Mouse (Mus musculus): ENCODE measurements around the gene Rsph6a. TPM values are rescaled to one million over a fixed set of nuclear protein-coding genes. Genes with fewer than 3 reads are reported as not detected.

Gene Rsph6a
- polyA plus RNA-seq, 1 experiment from 2014 or later = not detected

DNA sequence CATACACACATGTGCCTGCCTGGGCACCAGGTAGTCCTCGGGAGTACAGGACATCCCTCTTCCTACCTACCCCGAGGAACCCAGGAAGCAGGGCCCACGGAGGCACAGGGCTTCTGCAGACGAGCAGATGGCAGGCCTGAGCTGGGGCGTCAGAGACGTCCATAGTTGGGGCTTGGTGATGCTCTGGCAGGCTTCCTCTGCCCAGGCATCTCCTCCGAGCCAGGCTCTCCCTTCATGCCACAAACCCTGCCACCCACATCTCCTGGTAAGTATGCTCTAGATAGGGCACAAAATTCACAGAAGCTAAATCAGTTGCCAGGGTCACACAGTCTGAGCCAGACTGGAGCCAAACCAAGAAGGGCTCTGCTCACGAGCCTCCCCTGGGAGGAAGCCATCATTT lies 4.3 kb upstream of the Rsph6a start:
- H3K36me3 ChIP-seq = peaks cover 87% of the 10 kb centered on the region
- no peak overlapping the region for H3K9ac ChIP-seq
- H3K27ac ChIP-seq = no peak overlapping the region
- H3K27me3 ChIP-seq = no peaks in the 10 kb centered on the region
- no peak overlapping the region for H3K4me2 ChIP-seq
- 86% methylated on average over 8 of the region's 8 CpGs for WGBS
- H3K4me1 ChIP-seq = peaks cover 10% of the 10 kb centered on the region
- no peak for ATAC-seq (ENCODE audit: insufficient number of reproducible peaks, low FRiP score, low TSS enrichment, low read depth)
- no peaks in the 10 kb centered on the region for H3K9me3 ChIP-seq
- H3K4me3 ChIP-seq = no peak overlapping the region

GRCm38 (mm10) chr7:19051161-19051560 lies 3.3 kb upstream of the Rsph6a start:
- 70% methylated on average over 4 of the region's 4 CpGs for WGBS
- H3K27me3 ChIP-seq = no peaks in the 10 kb centered on the region
- peaks cover 80% of the 10 kb centered on the region for H3K36me3 ChIP-seq
- peaks cover 10% of the 10 kb centered on the region for H3K4me1 ChIP-seq
- H3K4me3 ChIP-seq = no peak overlapping the region
- H3K4me2 ChIP-seq = no peak overlapping the region
- ATAC-seq (ENCODE audit: insufficient number of reproducible peaks, low FRiP score, low TSS enrichment, low read depth) = no peak
- no peak overlapping the region for H3K9ac ChIP-seq
- no peak overlapping the region for H3K27ac ChIP-seq
- H3K9me3 ChIP-seq = no peaks in the 10 kb centered on the region

DNA sequence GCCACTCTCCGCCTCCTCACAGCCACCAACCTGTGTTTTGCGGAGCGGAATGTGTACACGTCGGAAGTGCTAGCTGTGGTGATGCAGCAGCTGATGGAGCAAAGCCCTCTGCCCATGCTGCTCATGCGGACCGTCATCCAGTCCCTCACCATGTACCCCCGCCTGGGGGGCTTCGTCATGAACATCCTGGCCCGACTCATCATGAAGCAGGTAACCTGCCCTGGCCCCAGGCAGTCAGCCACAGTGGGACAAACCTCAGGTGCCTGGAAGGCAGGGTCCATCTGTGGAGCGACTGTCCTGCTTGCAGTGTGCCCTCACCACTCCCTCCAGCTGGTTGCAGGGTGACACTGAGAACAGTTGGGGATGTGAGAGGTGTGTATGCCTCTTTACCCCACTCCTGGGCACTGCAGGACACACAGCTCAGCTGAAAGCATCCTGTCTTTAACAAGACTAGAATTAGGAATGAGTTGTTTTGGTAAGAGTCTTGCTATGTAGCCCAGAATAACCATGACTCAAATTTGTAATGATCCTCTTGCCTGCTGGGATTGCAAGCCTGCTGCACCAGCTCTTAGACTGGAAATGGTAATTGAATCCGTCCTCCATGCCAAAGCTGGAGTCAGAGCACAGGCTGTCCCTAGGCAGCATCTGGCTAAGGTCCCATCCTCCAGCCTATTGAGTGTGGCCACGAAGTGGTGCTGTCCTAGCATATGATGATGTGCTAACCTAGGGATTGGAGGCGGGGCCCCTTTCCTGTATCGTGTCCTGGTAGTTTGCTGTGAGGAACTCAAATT lies 1.9 kb upstream of the Rsph6a start:
- Histone ChIP-seq H3K4me2 (no peak overlapping the region), H3K27ac (no peak overlapping the region), H3K36me3 (peaks cover 66% of the 10 kb centered on the region), H3K4me1 (peaks cover 10% of the 10 kb centered on the region), H3K4me3 (no peak overlapping the region), H3K27me3 (no peaks in the 10 kb centered on the region), H3K9ac (no peak overlapping the region), H3K9me3 (no peaks in the 10 kb centered on the region)
- 85% methylated on average over 15 of the region's 15 CpGs for WGBS
- ATAC-seq (ENCODE audit: insufficient number of reproducible peaks, low FRiP score, low TSS enrichment, low read depth) = no peak

GRCm38 (mm10) chr7:19053136-19053532 lies 1.4 kb upstream of the Rsph6a start:
- Histone ChIP-seq H3K27me3 (no peaks in the 10 kb centered on the region), H3K36me3 (peaks cover 61% of the 10 kb centered on the region), H3K27ac (no peak overlapping the region), H3K4me2 (no peak overlapping the region), H3K4me3 (no peak overlapping the region), H3K9me3 (no peaks in the 10 kb centered on the region), H3K4me1 (peaks cover 10% of the 10 kb centered on the region), H3K9ac (no peak overlapping the region)
- no peak for ATAC-seq (ENCODE audit: insufficient number of reproducible peaks, low FRiP score, low TSS enrichment, low read depth)
- WGBS = 89% methylated on average over 7 of the region's 7 CpGs

DNA sequence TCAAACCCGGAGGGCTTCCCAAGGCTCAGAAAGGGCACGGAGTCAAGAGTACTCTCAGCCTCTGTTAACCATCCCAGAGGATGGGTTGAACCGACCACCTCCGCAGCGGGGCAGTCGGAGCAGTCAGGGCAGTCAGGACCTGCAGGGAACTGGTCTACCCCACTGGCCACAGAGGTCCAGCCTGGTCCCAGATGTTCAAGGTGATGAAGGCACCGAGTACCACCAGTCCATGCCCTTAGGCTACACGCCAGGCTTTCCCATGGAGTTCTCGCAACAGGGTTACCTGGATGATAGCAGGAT lies 237 bp downstream of the Rsph6a start:
- no peak overlapping the region for H3K4me3 ChIP-seq
- WGBS = 66% methylated on average over 9 of the region's 9 CpGs

GRCm38 (mm10) chr7:19055108-19055507 lies 618 bp downstream of the Rsph6a start:
- peaks cover 10% of the 10 kb centered on the region for H3K4me1 ChIP-seq
- H3K27me3 ChIP-seq = no peaks in the 10 kb centered on the region
- no peak overlapping the region for H3K9ac ChIP-seq
- no peaks in the 10 kb centered on the region for H3K9me3 ChIP-seq
- no peak for ATAC-seq (ENCODE audit: insufficient number of reproducible peaks, low FRiP score, low TSS enrichment, low read depth)
- WGBS = 90% methylated on average over 8 of the region's 8 CpGs
- no peak overlapping the region for H3K4me3 ChIP-seq
- H3K36me3 ChIP-seq = peaks cover 41% of the 10 kb centered on the region
- no peak overlapping the region for H3K27ac ChIP-seq
- H3K4me2 ChIP-seq = no peak overlapping the region

More for the DNA sequence above, 237 bp downstream of the Rsph6a start:
- no peak overlapping the region for H3K27ac ChIP-seq
- H3K4me1 ChIP-seq = peaks cover 10% of the 10 kb centered on the region
- H3K9ac ChIP-seq = no peak overlapping the region
- ATAC-seq (ENCODE audit: insufficient number of reproducible peaks, low FRiP score, low TSS enrichment, low read depth) = no peak
- no peaks in the 10 kb centered on the region for H3K27me3 ChIP-seq
- peak overlapping the region; percentile 27 for H3K4me2 ChIP-seq
- H3K9me3 ChIP-seq = no peaks in the 10 kb centered on the region
- H3K36me3 ChIP-seq = peaks cover 45% of the 10 kb centered on the region

GRCm38 (mm10) chr7:19057405-19057804 lies 2.9 kb downstream of the Rsph6a start:
- no peak for ATAC-seq (ENCODE audit: insufficient number of reproducible peaks, low FRiP score, low TSS enrichment, low read depth)
- H3K27me3 ChIP-seq = no peaks in the 10 kb centered on the region
- no peak overlapping the region for H3K4me3 ChIP-seq
- peaks cover 18% of the 10 kb centered on the region for H3K36me3 ChIP-seq
- no peaks in the 10 kb centered on the region for H3K9me3 ChIP-seq
- no peak overlapping the region for H3K9ac ChIP-seq
- H3K4me2 ChIP-seq = no peak overlapping the region
- H3K4me1 ChIP-seq = peaks cover 10% of the 10 kb centered on the region
- 84% methylated on average over 10 of the region's 10 CpGs for WGBS
- H3K27ac ChIP-seq = no peak overlapping the region

DNA sequence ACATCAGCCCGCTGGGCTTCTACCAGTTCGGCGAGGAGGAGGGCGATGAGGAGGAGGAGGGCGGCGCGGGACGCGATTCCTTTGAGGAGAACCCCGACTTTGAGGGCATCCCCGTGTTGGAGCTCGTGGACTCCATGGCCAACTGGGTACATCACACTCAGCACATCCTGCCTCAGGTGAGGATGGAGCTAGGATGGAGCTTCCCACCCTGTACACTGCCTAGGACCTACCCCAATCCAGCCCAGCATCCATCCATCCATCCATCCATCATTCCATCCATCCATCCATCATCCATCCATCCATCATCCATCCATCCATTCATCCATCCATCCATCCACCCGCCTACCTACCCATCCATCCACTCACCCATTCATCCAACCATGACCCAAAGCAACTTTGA lies 11.4 kb downstream of the Rsph6a start:
- ATAC-seq (ENCODE audit: insufficient number of reproducible peaks, low FRiP score, low TSS enrichment, low read depth) = no peak

DNA sequence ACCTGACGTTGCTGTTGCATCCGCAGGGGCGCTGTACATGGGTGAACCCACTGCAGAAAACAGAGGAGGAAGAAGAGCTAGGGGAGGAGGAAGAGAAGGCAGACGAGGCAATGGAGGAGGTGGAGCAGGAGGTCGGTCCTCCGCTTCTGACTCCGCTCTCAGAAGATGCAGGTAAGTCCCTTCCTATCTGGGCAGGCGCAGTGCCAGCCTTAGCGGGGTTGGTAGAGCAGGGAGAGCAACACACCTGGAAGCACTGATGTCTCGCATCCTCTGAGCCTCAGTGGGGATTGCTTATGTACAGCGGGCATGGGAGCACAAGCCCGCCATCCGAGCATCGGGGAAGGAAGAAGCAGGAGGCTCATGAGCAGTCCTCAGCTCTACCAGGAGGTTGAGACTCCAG lies 12.6 kb downstream of the Rsph6a start:
- ATAC-seq (ENCODE audit: insufficient number of reproducible peaks, low FRiP score, low TSS enrichment, low read depth) = no peak
- WGBS = 44% methylated on average over 14 of the region's 14 CpGs
- H3K36me3 ChIP-seq = no peaks in the 10 kb centered on the region

More for the DNA sequence above, 11.4 kb downstream of the Rsph6a start:
- WGBS = 54% methylated on average over 13 of the region's 13 CpGs
- Histone ChIP-seq H3K4me2 (0 out of 2 replicates have a peak overlapping the region, but pooled peaks have one; percentile 20), H3K27me3 (peaks cover 32% of the 10 kb centered on the region), H3K4me3 (0 out of 2 replicates have a peak overlapping the region, but pooled peaks have one; percentile 9), H3K27ac (no peak overlapping the region), H3K4me1 (peaks cover 3% of the 10 kb centered on the region; the same call in 1 of the 2 replicates), H3K36me3 (no peaks in the 10 kb centered on the region), H3K9ac (0 out of 2 replicates have a peak overlapping the region, but pooled peaks have one; percentile 28), H3K9me3 (no peaks in the 10 kb centered on the region; the same call in 1 of the 2 replicates)

GRCm38 (mm10) chr7:19067935-19068334 lies 13.4 kb downstream of the Rsph6a start:
- Histone ChIP-seq H3K4me3 (no peak overlapping the region), H3K36me3 (no peaks in the 10 kb centered on the region), H3K9me3 (no peaks in the 10 kb centered on the region; the same call in 1 of the 2 replicates), H3K4me2 (no peak overlapping the region), H3K27ac (no peak overlapping the region), H3K4me1 (peaks cover 3% of the 10 kb centered on the region; the same call in 1 of the 2 replicates), H3K9ac (no peak overlapping the region), H3K27me3 (peaks cover 32% of the 10 kb centered on the region)
- 67% methylated on average over 12 of the region's 14 CpGs for WGBS
- ATAC-seq (ENCODE audit: insufficient number of reproducible peaks, low FRiP score, low TSS enrichment, low read depth) = no peak

More for the DNA sequence above, 12.6 kb downstream of the Rsph6a start:
- Histone ChIP-seq H3K4me1 (peaks cover 3% of the 10 kb centered on the region; the same call in 1 of the 2 replicates), H3K4me2 (no peak overlapping the region), H3K4me3 (no peak overlapping the region), H3K27me3 (peaks cover 32% of the 10 kb centered on the region), H3K27ac (no peak overlapping the region), H3K9ac (no peak overlapping the region), H3K9me3 (no peaks in the 10 kb centered on the region; the same call in 1 of the 2 replicates)

GRCm38 (mm10) chr7:19068707-19069106 lies 14.2 kb downstream of the Rsph6a start:
- WGBS = 3% methylated on average over 2 of the region's 2 CpGs
- no peaks in the 10 kb centered on the region; the same call in 1 of the 2 replicates for H3K9me3 ChIP-seq
- peaks cover 32% of the 10 kb centered on the region for H3K27me3 ChIP-seq
- H3K9ac ChIP-seq = no peak overlapping the region
- H3K27ac ChIP-seq = no peak overlapping the region
- no peak for ATAC-seq (ENCODE audit: insufficient number of reproducible peaks, low FRiP score, low TSS enrichment, low read depth)
- peaks cover 3% of the 10 kb centered on the region; the same call in 1 of the 2 replicates for H3K4me1 ChIP-seq
- no peaks in the 10 kb centered on the region for H3K36me3 ChIP-seq
- H3K4me3 ChIP-seq = no peak overlapping the region
- H3K4me2 ChIP-seq = no peak overlapping the region

DNA sequence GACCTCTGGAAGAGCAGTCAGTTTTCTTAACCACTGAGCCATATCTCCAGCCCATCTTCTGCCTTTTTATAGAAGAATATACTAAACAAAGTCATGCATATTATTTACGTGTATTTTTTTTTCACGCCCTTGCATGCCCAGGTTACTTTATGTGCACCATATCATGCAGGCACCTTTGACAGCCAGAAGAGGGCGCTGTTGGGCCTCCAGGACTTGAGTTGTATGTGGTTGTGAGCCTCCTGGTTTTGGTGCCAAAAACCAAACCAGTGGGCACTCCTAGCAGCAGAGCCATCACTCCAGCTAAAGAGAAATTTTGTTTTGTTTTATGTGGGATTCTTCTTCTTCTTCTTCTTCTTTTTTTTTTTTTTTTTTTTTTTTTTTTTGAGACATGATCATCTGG lies 15.0 kb downstream of the Rsph6a start:
- WGBS = 51% methylated on average over 3 of the region's 3 CpGs

More for the DNA sequence above, 15.0 kb downstream of the Rsph6a start:
- H3K4me3 ChIP-seq = no peak overlapping the region
- peaks cover 3% of the 10 kb centered on the region; the same call in 1 of the 2 replicates for H3K4me1 ChIP-seq
- no peaks in the 10 kb centered on the region for H3K36me3 ChIP-seq
- no peaks in the 10 kb centered on the region; the same call in 1 of the 2 replicates for H3K9me3 ChIP-seq
- no peak overlapping the region for H3K27ac ChIP-seq
- no peak for ATAC-seq (ENCODE audit: insufficient number of reproducible peaks, low FRiP score, low TSS enrichment, low read depth)
- H3K9ac ChIP-seq = no peak overlapping the region
- peaks cover 30% of the 10 kb centered on the region for H3K27me3 ChIP-seq
- H3K4me2 ChIP-seq = no peak overlapping the region
